Mouse (Mus musculus) mouse trophoblast stem cell (cell line): ENCODE results near the gene Rbmx2.

Source experiments
- in situ Hi-C, 2 experiments: fragments of 300-500 bp; cut with MseI, MboI; formaldehyde crosslinking; loops; 2 replicates in 1 of 2; 3 replicates in 1 of 2; pipeline ENCODE4 v1.15.1; 2025

Gene Rbmx2

DNA sequence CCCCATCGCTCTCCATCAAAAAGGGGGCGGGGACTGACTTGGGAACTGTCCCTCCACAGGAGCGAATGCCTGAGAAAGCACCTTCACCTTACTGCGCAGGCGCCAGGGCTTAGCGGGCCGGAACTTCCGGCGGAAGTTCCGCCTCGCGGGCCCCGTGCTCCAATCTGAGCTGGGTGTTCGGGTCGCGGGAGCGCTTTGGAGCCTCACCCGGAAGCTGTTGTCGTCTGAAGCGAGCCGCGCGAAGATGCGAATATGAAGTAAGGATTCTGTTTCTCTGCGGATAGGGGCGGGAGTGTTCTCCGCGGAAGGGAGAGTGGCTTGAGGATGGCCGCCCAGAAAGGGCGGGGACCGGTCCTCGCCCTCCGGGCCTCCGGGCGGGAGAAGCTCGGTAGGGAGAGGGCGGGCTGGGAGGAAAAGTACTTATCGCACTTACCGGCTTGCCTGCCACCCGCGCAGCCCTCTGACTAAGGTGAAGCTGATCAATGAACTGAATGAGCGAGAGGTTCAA lies at the start of gene Rbmx2:
TSS of gene Rbmx2 (plus strand) at position 141 of the 508 bp plus-strand sequence.
- in situ Hi-C loops: no loop called here

DNA sequence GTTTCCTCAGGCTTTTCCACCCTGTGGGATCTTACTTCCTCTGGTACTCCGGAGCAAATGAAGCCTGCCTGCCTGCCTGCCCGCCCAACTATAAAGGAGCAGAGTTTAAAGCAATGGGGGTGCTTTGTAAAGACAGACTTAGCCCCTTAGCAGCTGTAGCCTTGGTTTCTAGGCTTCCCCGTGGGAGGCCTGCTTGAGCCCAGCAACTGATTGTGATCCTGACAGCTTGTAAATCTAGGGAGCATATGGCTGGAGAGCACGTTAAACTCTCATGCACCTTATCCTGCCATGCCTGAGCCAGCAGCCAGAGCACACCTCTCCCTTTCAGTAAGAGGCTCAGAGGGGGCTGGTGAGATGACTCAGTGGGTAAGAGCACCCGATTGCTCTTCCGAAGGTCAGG lies 28.0 kb upstream of the Rbmx2 start:
- in situ Hi-C loops: loop anchor here (25.0 kb wide), 1 partner anchor 645 kb away; no protein-coding TSS in a partner anchor

DNA sequence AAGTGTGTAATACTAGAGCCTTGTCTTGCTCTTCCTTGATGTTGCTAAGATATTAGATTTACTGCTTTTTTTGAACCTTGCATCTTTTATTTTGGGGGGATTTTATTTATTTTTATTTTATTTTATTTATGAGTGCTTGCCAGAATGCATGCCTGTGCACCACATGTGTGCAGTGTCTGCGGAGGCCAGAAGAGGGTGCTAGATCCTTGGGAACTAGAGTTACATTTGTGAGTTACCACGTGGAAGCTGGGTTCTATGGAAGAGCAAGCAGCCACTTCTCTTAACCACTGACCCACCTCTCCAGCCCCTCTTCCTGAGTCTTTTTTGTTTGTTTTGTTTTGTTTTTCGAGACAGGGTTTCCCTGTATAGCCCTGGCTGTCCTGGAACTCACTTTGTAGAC lies 25.2 kb upstream of the Rbmx2 start:
- in situ Hi-C loops: loop anchor here (25.0 kb wide), 1 partner anchor 643 kb away; no protein-coding TSS in a partner anchor

DNA sequence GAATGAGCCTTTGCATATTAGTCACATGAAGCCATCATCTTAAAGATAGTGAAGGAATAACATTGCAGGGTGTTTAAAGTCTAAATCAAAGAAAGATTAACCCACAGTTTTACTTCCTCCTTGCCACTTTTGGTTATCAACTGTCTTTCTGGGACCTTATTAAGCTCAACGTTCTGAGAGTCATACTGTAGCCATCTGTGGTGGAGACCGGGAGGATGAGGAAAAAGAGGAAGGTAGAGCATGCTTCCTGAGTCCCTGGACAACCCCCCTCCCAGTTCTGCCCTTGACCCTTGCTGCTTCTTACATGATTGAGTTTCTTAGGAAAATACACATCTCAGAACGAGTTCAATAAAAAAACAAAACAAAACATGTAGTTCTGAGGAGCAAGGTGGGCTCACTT lies 23.1 kb upstream of the Rbmx2 start:
- in situ Hi-C loops: loop anchor here (25.0 kb wide), 1 partner anchor 641 kb away; no protein-coding TSS in a partner anchor

DNA sequence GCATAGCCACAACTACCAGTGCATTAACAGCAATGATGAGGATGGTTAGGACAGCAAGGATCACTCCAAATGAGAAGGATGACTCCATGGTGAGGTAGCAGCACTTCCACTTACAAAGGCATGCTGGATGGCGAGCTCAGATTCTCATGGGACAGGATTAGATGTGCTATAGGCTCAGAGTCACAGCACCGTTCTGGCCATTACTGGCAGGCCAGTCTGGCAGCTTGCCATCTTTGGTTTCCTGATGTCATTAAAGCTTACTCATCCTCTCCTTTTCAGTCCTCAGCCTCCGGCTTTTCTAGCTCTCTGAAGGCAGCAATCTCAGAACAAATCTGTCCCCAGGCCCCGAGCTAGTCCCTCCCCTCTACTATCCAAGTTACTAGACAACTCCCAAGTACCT lies 20.6 kb upstream of the Rbmx2 start, which contains the start of gene Gpr119:
TSS of gene Gpr119 (minus strand) at position 308 of the 400 bp plus-strand sequence.
- in situ Hi-C loops: loop anchor here (25.0 kb wide), 1 partner anchor 638 kb away; no protein-coding TSS in a partner anchor

DNA sequence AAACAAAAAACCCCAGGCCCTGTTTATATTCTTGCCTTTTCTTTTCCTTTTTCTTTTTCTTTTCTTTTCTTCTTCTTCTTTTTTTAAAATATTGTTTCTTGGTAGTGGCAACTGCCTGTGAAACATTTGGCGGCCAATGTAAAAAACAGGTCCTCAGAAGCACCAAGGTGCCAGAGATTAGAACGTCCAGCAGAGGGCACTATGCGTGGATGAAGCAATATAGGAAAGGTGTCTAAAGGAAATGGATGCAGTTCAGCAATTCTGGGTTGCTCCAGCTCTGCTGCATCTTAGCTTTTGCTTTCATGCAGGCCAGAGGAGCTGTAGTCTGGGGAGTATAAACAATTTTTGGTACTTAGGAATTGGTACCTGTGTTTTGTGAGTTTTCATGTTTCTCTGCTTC lies 11.4 kb upstream of the Rbmx2 start:
- in situ Hi-C loops: no loop called here

DNA sequence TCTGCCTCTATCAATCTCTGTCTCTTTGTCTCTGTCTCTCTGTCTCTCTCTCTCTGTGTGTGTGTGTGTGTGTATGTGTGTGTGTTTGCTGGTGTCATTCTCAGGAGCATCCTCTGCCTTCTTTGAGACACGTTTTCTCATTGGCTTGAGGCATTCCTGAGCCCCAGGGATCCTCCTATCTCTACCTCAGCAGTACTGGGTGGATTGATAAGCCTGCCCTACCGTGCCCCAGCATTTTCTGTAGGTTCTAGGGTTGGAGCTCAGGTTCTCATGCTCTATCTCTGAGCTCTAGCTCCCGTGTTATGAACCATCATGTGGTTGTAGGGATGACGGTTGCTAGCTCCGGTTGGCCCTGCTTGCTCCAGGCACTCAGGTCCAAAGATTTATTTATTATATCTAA lies 10.9 kb upstream of the Rbmx2 start:
- in situ Hi-C loops: no loop called here

DNA sequence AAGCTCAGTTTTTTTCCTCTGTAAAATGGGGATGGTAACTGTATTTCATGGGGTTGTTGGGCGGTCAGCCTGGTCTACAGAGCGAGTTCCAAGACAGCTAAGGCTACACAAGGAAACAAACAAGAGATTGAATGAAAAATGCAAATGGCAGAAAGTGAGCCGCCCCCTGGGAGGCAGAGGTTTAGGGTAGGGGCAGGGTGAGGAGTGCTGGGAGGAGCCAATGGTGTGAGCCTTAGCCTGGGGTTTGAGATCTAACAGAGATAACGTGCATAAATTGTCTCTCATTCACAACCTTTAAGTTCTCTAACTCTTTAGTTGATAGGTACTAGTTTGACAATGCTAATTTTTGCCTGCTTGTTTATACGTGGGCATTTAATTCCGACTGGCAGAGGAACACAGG lies 344 bp upstream of the Rbmx2 start:
- in situ Hi-C loops: no loop called here

DNA sequence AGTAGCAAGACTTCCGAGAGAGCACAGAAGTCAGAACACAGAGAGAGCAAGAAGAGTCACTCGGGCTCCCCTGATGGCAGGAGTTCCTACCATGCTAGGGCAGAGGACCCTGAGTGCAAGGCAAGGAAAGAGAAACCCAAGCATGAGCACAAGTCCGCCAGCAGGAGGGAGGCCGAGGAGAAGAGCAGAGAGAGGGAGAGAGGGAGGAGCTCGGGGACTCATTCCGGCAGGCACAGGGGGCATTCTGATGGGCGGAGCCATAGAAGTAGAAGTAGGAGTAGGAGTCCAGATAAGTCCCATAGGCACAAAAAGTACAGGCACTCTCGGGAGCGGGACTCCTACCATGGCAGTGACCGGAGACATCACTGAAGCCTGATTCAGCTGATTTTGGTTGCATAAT lies 14.9 kb downstream of the Rbmx2 start:
- in situ Hi-C loops: no loop called here

DNA sequence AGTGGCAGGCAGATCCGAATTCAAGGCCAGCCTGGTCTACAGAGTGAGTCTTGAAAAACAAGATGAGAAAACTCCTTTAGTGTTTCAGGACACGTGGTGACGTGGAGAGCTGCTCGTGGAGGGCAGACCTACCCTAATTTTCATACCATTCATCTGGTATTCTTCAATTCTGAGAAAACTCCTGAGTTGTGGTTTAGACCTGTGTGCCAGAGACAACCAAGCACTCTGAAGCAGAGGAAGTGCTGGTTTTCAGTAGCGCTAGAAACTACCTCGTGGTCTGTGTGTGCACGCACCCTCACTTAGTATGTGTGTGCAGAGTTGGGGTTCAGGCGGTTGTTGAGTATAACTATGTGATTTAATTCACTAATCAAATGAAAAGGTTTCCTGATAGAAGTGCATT lies 18.0 kb downstream of the Rbmx2 start:
- in situ Hi-C loops: no loop called here

DNA sequence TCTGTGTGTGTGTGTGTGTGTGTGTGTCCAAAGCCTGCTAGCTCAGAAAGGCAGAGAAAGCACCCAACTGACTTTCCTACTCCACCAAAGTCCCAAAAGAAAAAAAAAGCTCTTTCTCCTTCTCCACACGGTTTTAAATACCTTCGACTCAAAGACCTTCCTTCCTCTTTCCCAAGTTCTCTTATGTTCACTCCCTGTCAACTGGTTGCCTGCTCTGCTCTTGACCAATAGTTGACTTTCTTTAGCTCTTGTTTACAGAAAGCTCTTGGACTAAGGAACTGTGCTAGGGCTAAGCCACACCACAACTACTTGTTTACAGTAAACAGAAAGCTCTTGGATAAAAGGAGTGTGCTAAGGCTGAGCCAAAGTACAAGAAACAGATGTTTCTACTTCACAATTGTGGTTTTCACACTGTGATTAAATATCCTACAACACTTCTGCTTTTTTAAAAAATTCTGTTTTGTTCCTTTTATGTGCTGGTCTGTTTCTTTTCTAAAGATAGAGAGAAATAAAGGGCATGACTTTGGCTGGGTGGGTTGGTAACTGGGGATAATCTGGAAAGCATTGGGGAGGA lies 60.0 kb downstream of the Rbmx2 start:
- in situ Hi-C loops: no loop called here
